Mouse (Mus musculus) liver, embryonic 14.5 days (tissue): ENCODE data around the gene Rpl6.

Experiments
- CTCF ChIP-seq: IDR thresholded peaks from 2 replicates; pipeline ENCODE4 v1.5.1; 2016; ENCODE audit warnings: antibody characterized with exemption, low read depth, control low read depth
- EP300 ChIP-seq: IDR thresholded peaks from 2 replicates; pipeline ENCODE4 v1.6.1; 2016; ENCODE audit warnings: antibody characterized with exemption, low read depth

- TF ChIP-seq CTCF, result no peak
- no peak for TF ChIP-seq EP300
Observed at GRCm38 (mm10) chr5:121217313-121217634, 13.0 kb downstream of the Rpl6 start.
